Mouse (Mus musculus) olfactory bulb, adult 2 months (tissue): ENCODE measurements at regions not wholly inside any gene's neighbourhood (a gene's known extent, or its start where the extent isn't known, plus 50 kb on each side); places are given as distances from the start of the nearest gene placed in this dataset.

Experiments
- CTCF ChIP-seq: fragments of 200-500 bp; IDR thresholded peaks from 2 replicates; pipeline ENCODE4 v1.5.1; 2012; ENCODE audit warnings: low read depth, mild to moderate bottlenecking, low read length, moderate library complexity; ENCODE audit not compliant: insufficient read depth
- POLR2A ChIP-seq: fragments of 200-500 bp; IDR thresholded peaks from 2 replicates; pipeline ENCODE4 v1.6.1; 2012; ENCODE audit warnings: mild to moderate bottlenecking, low read depth, low read length, moderate library complexity; ENCODE audit not compliant: insufficient read depth

DNA sequence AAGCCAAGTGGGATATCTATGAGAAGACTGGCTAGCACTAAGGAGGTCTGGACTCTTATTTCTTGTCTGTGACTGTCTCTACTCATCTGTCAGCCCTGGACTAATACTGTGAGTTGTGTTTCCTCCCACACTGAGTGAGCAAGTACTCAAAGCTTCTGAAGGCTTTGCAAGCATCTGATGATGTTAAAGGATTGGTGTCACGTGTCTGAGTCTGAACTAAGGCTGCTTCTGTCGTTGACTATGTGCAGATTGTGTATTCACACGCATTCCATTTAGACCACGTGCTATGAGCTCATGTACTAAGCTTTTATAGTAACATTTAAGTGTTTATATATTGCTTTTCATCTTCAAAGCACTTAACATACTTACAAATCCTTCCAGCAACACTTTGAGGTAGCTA, 101.9 kb upstream of the Marcks start:
- no peak for TF ChIP-seq CTCF
- TF ChIP-seq POLR2A: no peak
